Mouse (Mus musculus) heart, adult 2 months (tissue): ENCODE measurements around the gene Necap2. TPM values are rescaled to one million over a fixed set of nuclear protein-coding genes. Genes with fewer than 3 reads are reported as not detected.

Experiments used
- DNase-seq, 2 experiments: peaks; one replicate each; pipeline ENCODE4 v3.0.0; 2021
- H3K27ac ChIP-seq: fragments of 200-600 bp; 2 replicates; pipeline ENCODE4 v1.8.1; 2022
- H3K27me3 ChIP-seq: fragments of 200-500 bp; 2 replicates; pipeline ENCODE4 v1.6.1; 2012; ENCODE audit warnings: mild to moderate bottlenecking, low read length, inconsistent platforms, mixed read lengths; ENCODE audit not compliant: control insufficient read depth, insufficient read depth
- H3K36me3 ChIP-seq: fragments of 200-500 bp; 2 replicates; pipeline ENCODE4 v1.6.1; 2012; ENCODE audit warnings: low read length, inconsistent platforms; ENCODE audit not compliant: control insufficient read depth, insufficient read depth
- H3K4me1 ChIP-seq: fragments of 200-500 bp; 2 replicates; pipeline ENCODE4 v1.6.1; 2011; ENCODE audit warnings: low read length; ENCODE audit not compliant: control insufficient read depth, insufficient read depth
- H3K4me3 ChIP-seq: fragments of 200-600 bp; 2 replicates; pipeline ENCODE4 v1.8.1; 2022
- H3K79me2 ChIP-seq: fragments of 200-500 bp; replicated peaks from 2 replicates; pipeline ENCODE4 v1.6.1; 2012; ENCODE audit warnings: mild to moderate bottlenecking, inconsistent platforms, low read length, moderate library complexity, mixed read lengths; ENCODE audit not compliant: control insufficient read depth, insufficient read depth
- H3K9ac ChIP-seq: fragments of 200-500 bp; 2 replicates; pipeline ENCODE4 v1.6.1; 2012; ENCODE audit warnings: low read depth, mild to moderate bottlenecking, control low read depth, inconsistent platforms, low read length, mixed read lengths
- CTCF ChIP-seq: fragments of 200-600 bp; IDR thresholded peaks from 2 replicates; pipeline ENCODE4 v1.8.1; 2022; ENCODE audit warnings: antibody characterized with exemption, mild to moderate bottlenecking, moderate library complexity
- EP300 ChIP-seq: fragments of 200-500 bp; IDR thresholded peaks from 2 replicates; pipeline ENCODE4 v1.6.1; 2011; ENCODE audit warnings: low read depth, low read length, control low read depth; ENCODE audit not compliant: insufficient read depth
- POLR2A ChIP-seq: fragments of 200-500 bp; IDR thresholded peaks from 2 replicates; pipeline ENCODE4 v1.6.1; 2011; ENCODE audit warnings: mild to moderate bottlenecking, low read depth, low read length, control low read depth; ENCODE audit not compliant: insufficient read depth
- WGBS: fragments of 180-500 bp; shearing (Covaris S2); methylation state at CpG from one replicate; pipeline ENCODE4 v1.1.7; 2018; 5-methylcytosine and 5-hydroxymethylcytosine counted together
- intact Hi-C: fragments of 180-260 bp; cut with DNase I; formaldehyde crosslinking; loops from one replicate; pipeline ENCODE4 v1.15.1; 2025
- polyA plus RNA-seq: library from polyadenylated mRNA; depleted of rRNA; stranded (reverse); fragments of >200 nt; gene quantifications from 2 replicates; pipeline ENCODE4 v1.2.3, GENCODE M21; 2012
- total RNA-seq, 2 experiments: library from RNA; stranded (reverse); gene quantifications; 2 replicates each; pipeline ENCODE4 v1.2.3; 2021

Necap2 gene
- total and polyA plus RNA-seq, 3 experiments = 13.9 to 21.2 (median 14.9) TPM

GRCm38 (mm10) chr4:141086862-141087261 is 8.7 kb upstream of the Necap2 start:
- H3K27me3 ChIP-seq = no peaks in the 10 kb centered on the region
- H3K4me3 ChIP-seq = no peak overlapping the region
- 53% methylated on average over 10 of the region's 10 CpGs for WGBS
- no peak overlapping the region for H3K27ac ChIP-seq
- intact Hi-C loops = no loop called here
- no peak for DNase-seq
- H3K9ac ChIP-seq = no peak overlapping the region
- no peaks in the 10 kb centered on the region for H3K36me3 ChIP-seq
- H3K79me2 ChIP-seq = no peaks in the 10 kb centered on the region
- TF ChIP-seq EP300 (no peak), CTCF (no peak)
- H3K4me1 ChIP-seq = no peaks in the 10 kb centered on the region

- Histone ChIP-seq H3K27ac (no peak overlapping the region; the same call in 1 of the 2 replicates), H3K4me3 (no peak overlapping the region; the same call in 1 of the 2 replicates), H3K79me2 (peaks cover 7% of the 10 kb centered on the region), H3K9ac (no peak overlapping the region), H3K36me3 (no peaks in the 10 kb centered on the region), H3K4me1 (peaks cover 6% of the 10 kb centered on the region), H3K27me3 (no peaks in the 10 kb centered on the region)
- no peak for TF ChIP-seq POLR2A
- TF ChIP-seq CTCF = no peak
- TF ChIP-seq EP300 = no peak
- 67% methylated on average over 18 of the region's 18 CpGs for WGBS
- DNase-seq = no peak
- intact Hi-C loops = loop anchor here (2.0 to 5.0 kb wide), 2 partner anchors 60 to 116 kb away; partner anchors contain the start of genes Sdhb and Szrd1
Measured at GRCm38 (mm10) chr4:141078510-141079137, 467 bp upstream of the Necap2 start.

GRCm38 (mm10) chr4:141076761-141077506 is 1.2 kb downstream of the Necap2 start:
- H3K27ac ChIP-seq = peak overlapping the region; percentile 52; the same call in 1 of the 2 replicates
- 42% methylated on average over 17 of the region's 17 CpGs for WGBS
- no peaks in the 10 kb centered on the region for H3K27me3 ChIP-seq
- H3K4me1 ChIP-seq = peaks cover 6% of the 10 kb centered on the region
- no peak for TF ChIP-seq EP300
- TF ChIP-seq POLR2A = no peak
- no peak for TF ChIP-seq CTCF
- intact Hi-C loops = loop anchor here (5.0 kb wide), 1 partner anchor 115 kb away; the partner anchor contains the start of gene Sdhb
- H3K36me3 ChIP-seq = no peaks in the 10 kb centered on the region
- peak overlapping the region; percentile 98 for H3K4me3 ChIP-seq
- peaks cover 7% of the 10 kb centered on the region for H3K79me2 ChIP-seq
- peak; percentile 43 to 64 for DNase-seq
- H3K9ac ChIP-seq = peak overlapping the region; percentile 88

GRCm38 (mm10) chr4:141074109-141074508 is 4.0 kb downstream of the Necap2 start:
- H3K36me3 ChIP-seq = no peaks in the 10 kb centered on the region
- 74% methylated on average over 4 of the region's 4 CpGs for WGBS
- DNase-seq = no peak
- H3K4me3 ChIP-seq = no peak overlapping the region
- peaks cover 7% of the 10 kb centered on the region for H3K79me2 ChIP-seq
- intact Hi-C loops = no loop called here
- H3K9ac ChIP-seq = no peak overlapping the region
- no peaks in the 10 kb centered on the region for H3K27me3 ChIP-seq
- peak overlapping the region; percentile 66 for H3K27ac ChIP-seq
- peaks cover 6% of the 10 kb centered on the region for H3K4me1 ChIP-seq
- no peak for TF ChIP-seq EP300
- no peak for TF ChIP-seq CTCF
- TF ChIP-seq POLR2A = no peak

GRCm38 (mm10) chr4:141073661-141074060 is 4.5 kb downstream of the Necap2 start:
- peak overlapping the region; percentile 66 for H3K27ac ChIP-seq
- intact Hi-C loops = no loop called here
- no peaks in the 10 kb centered on the region for H3K36me3 ChIP-seq
- TF ChIP-seq POLR2A (no peak), EP300 (0 out of 2 replicates have a peak, but pooled peaks have one; percentile 21), CTCF (no peak)
- DNase-seq = peak; percentile 72 to 81
- H3K9ac ChIP-seq = no peak overlapping the region
- H3K79me2 ChIP-seq = peaks cover 7% of the 10 kb centered on the region
- 38% methylated on average over 9 of the region's 9 CpGs for WGBS
- H3K27me3 ChIP-seq = no peaks in the 10 kb centered on the region
- H3K4me3 ChIP-seq = no peak overlapping the region
- H3K4me1 ChIP-seq = peaks cover 6% of the 10 kb centered on the region

GRCm38 (mm10) chr4:141072502-141072901 is 5.7 kb downstream of the Necap2 start:
- Histone ChIP-seq H3K36me3 (no peaks in the 10 kb centered on the region), H3K9ac (no peak overlapping the region), H3K27me3 (no peaks in the 10 kb centered on the region), H3K27ac (no peak overlapping the region), H3K4me1 (peaks cover 6% of the 10 kb centered on the region), H3K79me2 (peaks cover 3% of the 10 kb centered on the region; the same call in 1 of the 2 replicates), H3K4me3 (no peak overlapping the region)
- DNase-seq = no peak
- no peak for TF ChIP-seq POLR2A
- TF ChIP-seq CTCF = no peak
- TF ChIP-seq EP300 = no peak
- intact Hi-C loops = no loop called here
- 88% methylated on average over 11 of the region's 11 CpGs for WGBS
